Mouse (Mus musculus) liver, embryonic 13.5 days (tissue): Measurements from ENCODE around the gene Mfge8. TPM values are rescaled to one million over a fixed set of nuclear protein-coding genes. Genes with fewer than 3 reads are reported as not detected.

ENCODE experiments used
- ATAC-seq: fragments of 200-750 bp; cut with Nextera tagmentation; 2 replicates; pipeline ENCODE4 v1.8.0; 2017; ENCODE audit warnings: low read depth, mild to moderate bottlenecking, moderate number of reproducible peaks, moderate library complexity
- DNase-seq: peaks from one replicate; pipeline ENCODE4 v3.0.0; 2022
- H3K27ac ChIP-seq: fragments of 300-500 bp; sonication (generic); 2 replicates; pipeline ENCODE4 v1.5.1; 2015; ENCODE audit warnings: moderate library complexity, mild to moderate bottlenecking, inconsistent platforms
- H3K27me3 ChIP-seq: fragments of 300-500 bp; sonication (generic); 2 replicates; pipeline ENCODE4 v1.6.1; 2015; ENCODE audit warnings: mild to moderate bottlenecking, inconsistent platforms
- H3K36me3 ChIP-seq: fragments of 300-500 bp; sonication (generic); 2 replicates; pipeline ENCODE4 v1.6.1; 2015; ENCODE audit warnings: mild to moderate bottlenecking, inconsistent platforms
- H3K4me1 ChIP-seq: fragments of 300-500 bp; sonication (generic); replicated peaks from 2 replicates; pipeline ENCODE4 v1.6.1; 2015; ENCODE audit warnings: inconsistent platforms
- H3K4me2 ChIP-seq: fragments of 300-500 bp; sonication (generic); 2 replicates; pipeline ENCODE4 v1.6.1; 2015; ENCODE audit warnings: inconsistent platforms, mild to moderate bottlenecking, moderate library complexity
- H3K4me3 ChIP-seq: fragments of 300-500 bp; sonication (generic); replicated peaks from 2 replicates; pipeline ENCODE4 v1.5.1; 2015; ENCODE audit warnings: mild to moderate bottlenecking, inconsistent platforms
- H3K9ac ChIP-seq: fragments of 300-500 bp; sonication (generic); 2 replicates; pipeline ENCODE4 v1.6.1; 2015; ENCODE audit warnings: mild to moderate bottlenecking, inconsistent platforms
- H3K9me3 ChIP-seq: fragments of 300-500 bp; sonication (generic); replicated peaks from 2 replicates; pipeline ENCODE4 v1.6.1; 2016; ENCODE audit warnings: inconsistent platforms
- WGBS: fragments of 180-500 bp; shearing (Covaris S2); methylation state at CpG from one replicate; pipeline ENCODE4 v1.1.7; 2015; ENCODE audit not compliant: insufficient replicate concordance; 5-methylcytosine and 5-hydroxymethylcytosine counted together
- polyA plus RNA-seq: library from polyadenylated mRNA; unstranded; fragments of >200 nt; fragmentation: Nextera tagmentation; extraction: Ambion mirVana; gene quantifications from 2 replicates; pipeline ENCODE4 v1.2.1, GENCODE M21; 2015

Mfge8 gene
- polyA plus RNA-seq, 1 experiment from 2014 or later, result 58.9 TPM

GRCm38 (mm10) chr7:79129883-79130282 is 19.0 kb downstream of the Mfge8 start:
- Histone ChIP-seq H3K9me3 (no peaks in the 10 kb centered on the region), H3K36me3 (0 out of 2 replicates have a peak, but pooled peaks cover 5% of the 10 kb centered on the region), H3K27ac (no peak overlapping the region), H3K4me1 (peaks cover 10% of the 10 kb centered on the region; the same call in 1 of the 2 replicates), H3K27me3 (peaks cover 29% of the 10 kb centered on the region), H3K4me2 (no peak overlapping the region), H3K4me3 (no peak overlapping the region), H3K9ac (no peak overlapping the region)
- 22% methylated on average over 8 of the region's 8 CpGs for WGBS
- ATAC-seq, result no peak
- no peak for DNase-seq

- DNase-seq (no peak), ATAC-seq (no peak)
- Histone ChIP-seq H3K27ac (no peak overlapping the region), H3K4me1 (no peaks in the 10 kb centered on the region), H3K36me3 (no peaks in the 10 kb centered on the region), H3K4me3 (no peak overlapping the region), H3K9ac (no peak overlapping the region), H3K9me3 (no peaks in the 10 kb centered on the region), H3K4me2 (no peak overlapping the region), H3K27me3 (0 out of 2 replicates have a peak, but pooled peaks cover 4% of the 10 kb centered on the region)
- 58% methylated on average over 5 of the region's 5 CpGs for WGBS
These were observed 25.4 kb downstream of the Mfge8 start for GRCm38 (mm10) chr7:79123465-79123864.

DNA sequence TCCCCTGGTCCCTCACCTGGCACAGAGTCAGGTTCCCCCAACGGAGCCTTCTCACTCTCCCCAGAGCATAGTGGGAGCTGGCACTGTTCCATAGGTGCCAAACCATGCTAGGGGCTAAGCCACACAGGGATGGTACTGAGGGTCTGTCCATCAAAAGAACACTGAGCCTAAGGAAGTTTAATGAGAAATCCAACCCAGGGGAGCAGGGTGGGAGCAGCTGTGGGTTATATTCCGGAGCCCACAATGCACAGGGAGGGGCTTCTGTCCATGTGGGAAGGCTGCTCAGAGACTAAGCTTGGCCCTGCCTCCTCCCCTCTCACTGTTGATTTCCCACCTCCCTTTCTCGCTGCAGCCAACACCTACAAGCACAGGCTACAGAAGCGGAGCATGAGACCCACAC is 35.0 kb downstream of the Mfge8 start:
- no peaks in the 10 kb centered on the region for H3K36me3 ChIP-seq
- H3K27me3 ChIP-seq, result no peaks in the 10 kb centered on the region
- no peak overlapping the region for H3K9ac ChIP-seq
- no peaks in the 10 kb centered on the region for H3K4me1 ChIP-seq
- no peaks in the 10 kb centered on the region for H3K9me3 ChIP-seq
- no peak overlapping the region for H3K27ac ChIP-seq
- no peak overlapping the region for H3K4me3 ChIP-seq
- DNase-seq (no peak), ATAC-seq (no peak)
- 56% methylated on average over 4 of the region's 4 CpGs for WGBS
- no peak overlapping the region for H3K4me2 ChIP-seq

DNA sequence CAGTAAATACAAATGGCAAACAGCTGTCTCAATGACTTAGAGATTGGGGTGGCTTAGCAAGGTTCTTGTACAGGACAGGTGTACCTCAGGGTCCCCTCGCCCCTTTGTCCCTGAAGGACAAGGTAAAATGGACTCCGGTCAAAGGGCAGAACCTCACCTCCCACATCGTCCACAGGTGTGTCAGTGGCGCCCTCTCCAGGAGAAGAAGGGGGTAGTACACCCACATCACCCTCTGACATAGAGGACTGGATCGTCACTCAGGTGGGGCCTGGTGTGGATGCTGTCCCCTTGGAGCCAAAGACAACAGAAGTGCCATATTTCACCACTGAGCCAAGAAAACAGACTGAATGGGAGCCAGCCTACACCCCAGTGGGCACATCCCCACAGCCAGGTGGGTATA is 52.4 kb downstream of the Mfge8 start:
- no peak overlapping the region for H3K9ac ChIP-seq
- no peaks in the 10 kb centered on the region for H3K36me3 ChIP-seq
- no peak overlapping the region for H3K4me2 ChIP-seq
- ATAC-seq (no peak), DNase-seq (no peak)
- no peak overlapping the region for H3K27ac ChIP-seq
- H3K4me3 ChIP-seq, result no peak overlapping the region
- H3K27me3 ChIP-seq, result no peaks in the 10 kb centered on the region
- no peaks in the 10 kb centered on the region for H3K4me1 ChIP-seq
- 57% methylated on average over 5 of the region's 5 CpGs for WGBS
- H3K9me3 ChIP-seq, result no peaks in the 10 kb centered on the region

GRCm38 (mm10) chr7:79089111-79089510 is 59.7 kb downstream of the Mfge8 start:
- H3K4me2 ChIP-seq, result no peak overlapping the region
- H3K27me3 ChIP-seq, result no peaks in the 10 kb centered on the region
- no peaks in the 10 kb centered on the region for H3K9me3 ChIP-seq
- H3K27ac ChIP-seq, result no peak overlapping the region
- H3K36me3 ChIP-seq, result no peaks in the 10 kb centered on the region
- DNase-seq (no peak), ATAC-seq (no peak)
- WGBS, result 51% methylated on average over 4 of the region's 4 CpGs
- H3K4me1 ChIP-seq, result no peaks in the 10 kb centered on the region
- H3K9ac ChIP-seq, result no peak overlapping the region
- H3K4me3 ChIP-seq, result no peak overlapping the region

Other genes starting within 250 kb of the Mfge8 start
- gene Isg20, start 235.6 kb downstream of the Mfge8 start, polyA plus RNA-seq, result 21.6 and 26.2 TPM in 2 replicates
- 0.02 TPM in 1 of 2 replicates, not detected in the other for gene Acan, start 95.6 kb downstream of the Mfge8 start, polyA plus RNA-seq
- gene Hapln3, start 18.0 kb downstream of the Mfge8 start, polyA plus RNA-seq, result 0.37 and 0.65 TPM in 2 replicates
- 8.2 and 11.9 TPM in 2 replicates for gene Abhd2, start 124.1 kb upstream of the Mfge8 start, polyA plus RNA-seq
- gene Rlbp1, start 238.0 kb upstream of the Mfge8 start, polyA plus RNA-seq, result 0.06 TPM in 1 of 2 replicates, not detected in the other
- 9.2 and 11.3 TPM in 2 replicates for gene Fanci, start 242.9 kb upstream of the Mfge8 start, polyA plus RNA-seq